In the genomic region with DNA sequence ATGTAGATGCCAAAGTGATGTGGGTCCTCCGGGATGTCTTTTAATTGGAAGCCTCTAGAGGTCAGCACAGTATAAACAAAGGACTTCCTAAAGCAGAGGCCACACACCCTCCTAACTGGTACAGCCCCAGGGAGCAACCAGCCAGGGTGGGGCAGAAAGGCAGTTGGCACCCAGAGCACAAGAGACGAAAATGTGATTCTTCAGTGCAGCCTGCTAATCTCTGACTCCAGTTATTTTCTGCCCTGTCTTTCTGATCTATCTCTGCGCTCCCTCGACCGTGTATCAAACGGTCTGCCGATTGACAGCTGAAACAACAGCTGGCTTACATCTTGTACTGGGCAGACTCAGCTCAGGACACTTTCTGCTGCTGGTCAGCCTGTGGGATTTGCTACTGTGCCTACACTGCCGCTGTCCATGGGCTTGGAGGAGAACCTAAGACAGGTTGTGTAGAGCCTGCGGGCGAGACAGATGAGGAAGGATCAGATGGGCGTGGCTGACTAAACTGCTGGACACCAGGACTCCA, we compare ENCODE assay signal across 8 mouse cellular contexts. TPM values are rescaled to one million over a fixed set of nuclear protein-coding genes. Genes with fewer than 3 reads are reported as not detected.
DNase-seq lines count a peak whose midpoint lies in the region; ATAC-seq and TF ChIP-seq lines count a peak whose summit lies in the region.

No protein-coding gene starts in this region.

- H3K4me1 ChIP-seq in forebrain, embryonic 16.5 days (replicated peaks; ENCODE audit: control insufficient read depth, insufficient read depth, low read length), result peaks cover 47% of the 10 kb centered on the region
- peaks cover 7% of the 10 kb centered on the region; the same call in 1 of the 2 replicates for H3K4me1 ChIP-seq in hindbrain, postnatal 0 days (ENCODE audit: insufficient read depth, low read length)
- peaks cover 31% of the 10 kb centered on the region for H3K4me1 ChIP-seq in limb, embryonic 12.5 days (replicated peaks)
- peaks cover 21% of the 10 kb centered on the region for H3K4me1 ChIP-seq in midbrain, embryonic 11.5 days (ENCODE audit: control insufficient read depth, insufficient read depth, low read length)

- peak overlapping the region; percentile 35 for H3K9ac ChIP-seq in forebrain, embryonic 16.5 days (replicated peaks; ENCODE audit: low read depth, low read length)
- no peak overlapping the region for H3K9ac ChIP-seq in hindbrain, postnatal 0 days (replicated peaks; ENCODE audit: low read length)
- H3K9ac ChIP-seq in limb, embryonic 12.5 days (replicated peaks), result no peak overlapping the region
- H3K9ac ChIP-seq in midbrain, embryonic 11.5 days (ENCODE audit: low read length), result peak overlapping the region; percentile 10; the same call in 1 of the 2 replicates

- H3K27ac ChIP-seq in forebrain, embryonic 16.5 days (ENCODE audit: low read length), result peak overlapping the region; percentile 92
- H3K27ac ChIP-seq in hindbrain, postnatal 0 days, result peak overlapping the region; percentile 20; the same call in 1 of the 2 replicates
- H3K27ac ChIP-seq in limb, embryonic 12.5 days, result no peak overlapping the region
- H3K27ac ChIP-seq in midbrain, embryonic 11.5 days (ENCODE audit: low read depth, low read length), result peak overlapping the region; percentile 8; the same call in 1 of the 2 replicates

- peak; percentile 64 for TF ChIP-seq CTCF in hindbrain, postnatal 0 days (IDR thresholded peaks at IDR 0.05; ENCODE audit: low read depth)

- no peak overlapping the region for H3K4me3 ChIP-seq in forebrain, embryonic 16.5 days (replicated peaks; ENCODE audit: low read length)
- H3K4me3 ChIP-seq in hindbrain, postnatal 0 days (ENCODE audit: low read length), result peak overlapping the region; percentile 9
- H3K4me3 ChIP-seq in limb, embryonic 12.5 days (replicated peaks), result no peak overlapping the region
- H3K4me3 ChIP-seq in midbrain, embryonic 11.5 days (ENCODE audit: low read depth, low read length), result no peak overlapping the region

- 15% methylated on average over 11 of the region's 11 CpGs for WGBS in forebrain, embryonic 16.5 days
- 24% methylated on average over 11 of the region's 11 CpGs for WGBS in hindbrain, postnatal 0 days
- WGBS in limb, embryonic 12.5 days, result 22% methylated on average over 11 of the region's 11 CpGs
- 16% methylated on average over 11 of the region's 11 CpGs for WGBS in midbrain, embryonic 11.5 days

- H3K4me2 ChIP-seq in forebrain, embryonic 16.5 days (ENCODE audit: low read length), result peak overlapping the region; percentile 40
- H3K4me2 ChIP-seq in hindbrain, postnatal 0 days (ENCODE audit: low read depth, low read length), result peak overlapping the region; percentile 45
- peak overlapping the region; percentile 39 for H3K4me2 ChIP-seq in limb, embryonic 12.5 days
- H3K4me2 ChIP-seq in midbrain, embryonic 11.5 days, result peak overlapping the region; percentile 24

- H3K36me3 ChIP-seq in forebrain, embryonic 16.5 days (ENCODE audit: control insufficient read depth, insufficient read depth), result no peaks in the 10 kb centered on the region
- H3K36me3 ChIP-seq in hindbrain, postnatal 0 days (ENCODE audit: insufficient read depth, low read length), result no peaks in the 10 kb centered on the region
- H3K36me3 ChIP-seq in limb, embryonic 12.5 days, result no peaks in the 10 kb centered on the region
- H3K36me3 ChIP-seq in midbrain, embryonic 11.5 days (ENCODE audit: control insufficient read depth, insufficient read depth, low read length), result no peaks in the 10 kb centered on the region
- H3K36me3 ChIP-seq in splenic B cell, adult 2 months (ENCODE audit: control insufficient read depth, insufficient read depth, low read length, poor library complexity, severe bottlenecking), result no peaks in the 10 kb centered on the region

- DNase-seq in right cerebral cortex, adult 18-20 months, result peak; percentile 49
- DNase-seq in right cerebral cortex, postnatal 36 days (ENCODE audit: low spot score in 2 of 2), result no peak
- peak; percentile 53 for DNase-seq in c-Kit-positive CD71-negative TER-119-negative erythroid progenitor cells, embryonic 14.5 days (ENCODE audit: low read depth)
- peak; percentile 79 for DNase-seq in hindbrain, postnatal 0 days (ENCODE audit: low spot score)
- peak; percentile 93 for DNase-seq in midbrain, embryonic 11.5 days (ENCODE audit: low spot score, missing footprints)
- DNase-seq in splenic B cell, adult 2 months (ENCODE audit: low read depth, low spot score), result peak; percentile 82

- H3K27me3 ChIP-seq in forebrain, embryonic 16.5 days (replicated peaks; ENCODE audit: control insufficient read depth, insufficient read depth, low read length), result no peaks in the 10 kb centered on the region
- no peaks in the 10 kb centered on the region for H3K27me3 ChIP-seq in hindbrain, postnatal 0 days (ENCODE audit: insufficient read depth, low read length)
- peaks cover 28% of the 10 kb centered on the region for H3K27me3 ChIP-seq in limb, embryonic 12.5 days
- 0 out of 2 replicates have a peak, but pooled peaks cover 2% of the 10 kb centered on the region for H3K27me3 ChIP-seq in midbrain, embryonic 11.5 days (ENCODE audit: control insufficient read depth, insufficient read depth, low read length)
- H3K27me3 ChIP-seq in splenic B cell, adult 2 months (ENCODE audit: control insufficient read depth, insufficient read depth, low read length, poor library complexity, severe bottlenecking), result no peaks in the 10 kb centered on the region

- no peaks in the 10 kb centered on the region for H3K9me3 ChIP-seq in forebrain, embryonic 16.5 days (ENCODE audit: control insufficient read depth, low read length)
- H3K9me3 ChIP-seq in hindbrain, postnatal 0 days (ENCODE audit: low read length), result no peaks in the 10 kb centered on the region; the same call in 1 of the 2 replicates
- 0 out of 2 replicates have a peak, but pooled peaks cover 4% of the 10 kb centered on the region for H3K9me3 ChIP-seq in limb, embryonic 12.5 days
- no peaks in the 10 kb centered on the region for H3K9me3 ChIP-seq in midbrain, embryonic 11.5 days (ENCODE audit: control insufficient read depth, low read length)

- peak; percentile 77 for ATAC-seq in forebrain, embryonic 16.5 days
- peak; percentile 89 for ATAC-seq in hindbrain, postnatal 0 days
- no peak for ATAC-seq in limb, embryonic 12.5 days (ENCODE audit: insufficient number of reproducible peaks, insufficient read depth, low FRiP score, low TSS enrichment, low read depth)
- ATAC-seq in midbrain, embryonic 11.5 days (ENCODE audit: low FRiP score), result peak; percentile 82

RNA-seq across cellular contexts. Expression of a gene that starts 24.0 kb away (rescaled TPM):
- 163 and 168 TPM in 2 replicates for polyA plus RNA-seq in forebrain, embryonic 16.5 days (2015; fragmentation: Nextera tagmentation; extraction: Ambion mirVana)
- total RNA-seq in hindbrain, postnatal 0 days (2014; rRNA removed), result 148 TPM in 2 replicates
- polyA plus RNA-seq in hindbrain, postnatal 0 days (2015; fragmentation: Nextera tagmentation; extraction: Ambion mirVana), result 67.9 and 72.5 TPM in 2 replicates
- polyA plus RNA-seq in limb, embryonic 12.5 days (2016; fragmentation: Nextera tagmentation; extraction: Ambion mirVana), result 9.6 and 12.9 TPM in 2 replicates
- 40.0 and 40.3 TPM in 2 replicates for polyA plus RNA-seq in midbrain, embryonic 11.5 days (2014; fragmentation: Nextera tagmentation; extraction: Ambion mirVana)

Comparison
In these comparisons a context has a peak if more than half of its experiments do, and no peak if none do; other contexts are left out.
1. DNase-seq: peak in right cerebral cortex, adult 18-20 months (single experiment), c-Kit-positive CD71-negative TER-119-negative erythroid progenitor cells, embryonic 14.5 days (single experiment), hindbrain, postnatal 0 days (single experiment), midbrain, embryonic 11.5 days (single experiment) and splenic B cell, adult 2 months (single experiment); none in right cerebral cortex, postnatal 36 days (0 of 2).
2. H3K9ac ChIP-seq: peak in forebrain, embryonic 16.5 days (single experiment) and midbrain, embryonic 11.5 days (single experiment); none in hindbrain, postnatal 0 days (single experiment) and limb, embryonic 12.5 days (single experiment).
3. Peak in every context shown above with its lines, with median percentiles within 50 percentile points of each other: H3K4me2 ChIP-seq.